Mouse (Mus musculus) layer of hippocampus, adult 9-11 months (tissue): ENCODE measurements around the gene Art4.

Experiments
- DNase-seq: peaks from one replicate; pipeline ENCODE4 v3.0.0; 2022

Gene Art4

GRCm38 (mm10) chr6:136865360-136865759 lies 7.8 kb upstream of the Art4 start:
- DNase-seq, result no peak

DNA sequence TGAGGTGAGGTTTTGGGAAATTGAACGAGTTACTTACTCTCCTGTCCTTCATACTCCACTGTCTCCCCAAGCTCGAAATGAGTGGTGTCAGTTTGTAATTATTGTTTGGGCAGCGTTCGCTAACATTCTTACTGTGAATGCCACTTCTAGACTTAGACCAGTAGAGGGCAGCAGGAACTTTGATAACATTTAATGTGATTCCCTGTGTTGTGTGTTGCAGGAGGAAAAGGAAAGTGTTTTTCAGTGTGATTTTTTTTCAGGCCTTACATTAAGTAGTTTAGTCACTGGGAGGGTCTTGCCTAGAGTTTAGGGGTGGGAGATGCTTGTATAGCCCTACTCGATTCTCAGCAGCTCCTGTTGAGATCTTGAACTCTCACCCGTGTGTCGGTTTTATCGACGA lies 3.5 kb upstream of the Art4 start:
- DNase-seq, result no peak

DNA sequence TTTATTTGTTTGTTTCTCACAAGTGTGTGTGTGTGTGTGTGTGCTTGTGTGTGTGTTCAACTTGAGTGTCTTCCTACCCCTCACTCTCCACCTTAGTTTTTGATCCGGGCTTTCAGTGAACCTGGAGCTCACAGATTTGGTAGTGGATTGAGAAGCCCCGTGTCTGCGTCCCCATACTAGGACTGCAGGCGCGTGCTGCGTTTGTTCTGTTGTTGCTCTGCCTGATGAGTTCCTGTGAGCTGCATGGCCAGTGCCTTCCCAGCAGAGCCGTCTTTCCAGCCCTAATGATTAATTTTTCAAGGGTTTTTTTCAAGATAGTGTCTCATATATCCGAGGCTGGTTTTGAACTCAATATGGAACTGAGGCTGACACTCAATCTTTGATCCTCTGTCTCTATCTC lies 887 bp upstream of the Art4 start:
- no peak for DNase-seq

DNA sequence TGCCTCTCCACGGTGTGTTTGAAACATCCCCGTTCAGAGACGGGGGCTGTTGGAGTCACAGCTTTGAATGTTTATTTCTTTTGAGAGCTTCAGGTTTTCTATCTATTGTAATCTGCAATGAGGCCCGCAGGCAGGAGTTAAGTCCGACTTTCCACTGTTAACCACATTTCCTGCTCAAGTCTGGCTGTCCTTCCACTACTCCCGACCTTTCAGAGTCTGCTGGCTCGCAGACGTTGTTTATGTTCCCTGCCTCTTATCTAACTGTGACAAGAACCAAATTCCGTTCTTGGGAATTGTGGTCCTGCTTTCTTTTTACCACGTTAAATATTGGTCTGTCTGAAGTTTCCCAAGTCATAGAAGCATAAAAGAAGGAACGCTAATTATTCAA lies 334 bp upstream of the Art4 start:
- no peak for DNase-seq

DNA sequence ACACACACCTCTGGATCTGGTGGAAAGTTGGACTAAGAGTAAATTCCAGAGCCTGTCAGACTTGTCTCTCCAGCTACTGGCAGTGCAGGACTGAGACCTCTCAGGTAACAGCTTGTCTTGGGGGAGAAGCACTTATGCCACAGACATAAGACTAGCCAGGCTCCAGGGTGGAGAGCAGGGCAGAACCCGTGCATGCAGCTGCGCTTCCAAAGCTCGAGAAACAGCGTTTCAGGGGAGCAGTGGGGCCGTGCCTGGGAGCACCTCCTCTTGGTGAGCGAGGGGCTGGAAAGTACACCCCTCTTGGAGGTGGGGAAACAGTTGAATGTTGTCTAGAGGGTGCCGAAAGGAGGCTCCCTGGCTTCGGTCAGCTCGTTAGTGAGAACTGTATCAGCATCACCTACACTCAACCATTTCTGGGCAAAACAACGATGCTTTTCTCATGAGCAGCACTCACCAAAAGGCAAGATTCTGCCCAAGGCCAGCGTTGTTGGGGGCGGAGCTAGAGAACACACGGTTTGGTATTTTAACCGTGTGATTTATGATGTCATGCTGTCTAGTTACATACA lies 1.4 kb downstream of the Art4 start:
- no peak for DNase-seq

DNA sequence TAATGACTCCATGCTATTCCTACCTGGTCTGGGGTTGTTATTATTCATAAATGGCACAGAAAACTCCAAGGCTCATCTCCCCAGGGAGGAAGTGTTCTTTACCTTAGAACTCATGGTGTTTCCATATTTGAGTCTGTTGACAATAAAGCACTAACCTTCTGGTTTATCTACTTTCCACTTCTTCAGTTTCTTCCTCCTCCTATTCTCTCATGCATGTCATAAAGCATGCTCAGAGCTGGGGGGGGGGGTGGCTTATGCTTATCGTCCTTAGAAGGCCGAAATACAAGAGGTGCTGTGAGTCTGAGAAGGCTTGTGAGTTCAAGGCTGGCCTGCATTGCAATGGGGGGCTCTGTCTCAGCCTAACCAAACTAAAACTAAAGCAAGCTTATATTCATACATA lies 2.4 kb downstream of the Art4 start:
- no peak for DNase-seq

GRCm38 (mm10) chr6:136854361-136854781 lies 3.2 kb downstream of the Art4 start:
- no peak for DNase-seq

GRCm38 (mm10) chr6:136852762-136853161 lies 4.8 kb downstream of the Art4 start:
- no peak for DNase-seq

GRCm38 (mm10) chr6:136852348-136852747 lies 5.2 kb downstream of the Art4 start:
- no peak for DNase-seq

DNA sequence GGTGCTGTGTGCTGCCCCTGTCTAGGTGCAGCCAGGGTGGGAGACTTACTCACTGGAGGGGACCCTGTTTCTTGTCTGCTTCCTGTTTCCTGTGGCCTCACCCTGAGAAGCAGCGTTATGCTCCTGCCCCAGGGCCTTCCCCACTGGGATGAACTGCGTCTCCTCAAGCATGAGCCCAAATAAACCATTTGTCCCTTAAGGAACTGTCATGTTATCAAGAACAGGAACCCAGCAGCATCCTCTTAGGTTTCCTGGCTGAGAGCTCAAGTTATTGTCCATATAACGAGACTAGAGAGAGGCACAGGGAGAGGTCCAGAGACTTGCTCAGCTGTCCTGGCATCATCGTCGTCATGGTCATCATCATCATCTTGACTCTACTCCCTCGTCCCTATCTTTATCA lies 7.3 kb downstream of the Art4 start:
- no peak for DNase-seq

- no peak for DNase-seq
These were observed 8.6 kb downstream of the Art4 start for GRCm38 (mm10) chr6:136848971-136849370.

GRCm38 (mm10) chr6:136848399-136848798 lies 9.1 kb downstream of the Art4 start:
- no peak for DNase-seq

- DNase-seq, result no peak
These were observed 9.7 kb downstream of the Art4 start for GRCm38 (mm10) chr6:136847790-136848189.

DNA sequence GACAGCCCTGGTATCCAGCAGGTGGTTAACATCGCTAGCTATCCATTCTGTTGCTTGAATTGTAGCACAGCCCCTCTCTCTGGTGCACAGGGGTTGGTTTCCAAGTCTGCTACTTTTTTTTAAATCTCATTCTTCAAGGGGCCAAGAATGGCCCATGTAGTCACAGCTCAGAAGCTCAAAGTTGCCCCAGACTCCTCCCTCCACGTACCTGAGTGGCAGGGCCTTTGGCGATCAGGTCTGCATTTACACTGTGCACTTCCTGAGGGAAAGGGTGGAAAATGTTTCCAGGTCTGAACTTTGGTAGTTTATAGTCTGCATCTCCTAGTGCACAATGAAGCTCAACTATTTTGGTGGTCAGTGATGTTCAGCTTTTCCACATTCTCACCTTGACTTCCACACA lies 10.3 kb downstream of the Art4 start:
- no peak for DNase-seq

- DNase-seq, result no peak
These were observed 11.6 kb downstream of the Art4 start for GRCm38 (mm10) chr6:136845706-136846480.

- DNase-seq, result peak; percentile 57
These were observed 12.6 kb downstream of the Art4 start for GRCm38 (mm10) chr6:136844903-136845302.

DNA sequence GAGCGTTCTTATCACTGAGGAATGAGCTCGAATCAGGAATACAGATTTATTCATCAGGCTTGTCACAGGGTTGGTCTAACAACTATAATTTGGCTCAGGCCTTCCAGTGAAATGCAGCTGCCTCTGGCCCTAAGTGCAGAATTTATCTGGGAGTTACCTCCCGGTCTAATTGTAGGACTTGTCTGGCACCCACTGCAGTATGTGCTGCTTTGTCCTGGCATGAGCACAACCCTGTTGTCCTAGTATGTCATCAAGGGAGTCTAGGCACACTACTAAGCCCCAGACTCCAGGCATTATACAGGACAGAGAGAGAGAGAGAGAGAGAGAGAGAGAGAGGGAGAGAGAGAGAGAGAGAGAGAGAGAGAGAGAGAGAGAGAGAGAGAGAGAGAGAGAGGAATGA lies 20.2 kb downstream of the Art4 start:
- DNase-seq, result no peak

DNA sequence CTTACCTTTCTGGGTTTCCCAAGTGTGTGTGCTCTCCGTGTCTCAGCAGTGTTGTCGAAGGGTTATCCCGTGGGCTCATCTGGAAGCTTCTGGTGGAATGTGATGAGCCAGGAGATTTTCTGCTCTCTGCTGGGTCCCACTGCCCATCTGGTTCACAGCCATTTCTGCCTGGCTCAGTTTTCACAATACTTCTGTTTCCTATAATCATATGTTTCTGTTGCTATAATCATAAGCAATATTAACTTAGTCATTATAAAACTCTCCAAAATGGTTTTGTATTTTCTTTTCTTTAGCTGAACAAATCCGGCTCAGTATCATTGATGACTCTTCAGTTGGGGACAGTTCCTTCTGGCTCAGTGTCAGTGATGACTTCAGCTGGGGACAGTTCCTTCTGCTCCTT lies 22.2 kb downstream of the Art4 start, which contains the start of gene Smco3:
Gene Smco3, minus strand, starts transcription at position 101 of the 400 bp plus-strand sequence.
- no peak for DNase-seq

DNA sequence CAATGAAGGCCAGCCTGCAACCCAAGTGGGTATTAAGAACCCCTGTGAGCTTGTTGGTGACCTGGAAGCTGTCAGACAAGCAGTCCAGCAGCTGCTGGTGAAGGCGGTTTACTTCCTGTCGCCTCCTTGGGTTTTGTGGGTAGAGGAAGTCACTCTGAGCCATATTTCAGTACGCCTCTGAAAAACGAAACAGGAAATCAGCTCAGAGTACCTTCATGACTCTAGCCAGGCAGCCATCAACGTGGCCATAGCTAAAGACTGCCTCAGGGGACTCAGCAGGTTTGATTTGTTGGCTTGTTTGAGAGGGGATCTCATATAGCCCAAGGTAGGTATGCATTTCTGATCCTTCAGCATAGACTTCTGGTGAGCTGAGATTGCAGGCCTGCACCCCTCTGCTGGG lies 25.8 kb downstream of the Art4 start:
- no peak for DNase-seq

DNA sequence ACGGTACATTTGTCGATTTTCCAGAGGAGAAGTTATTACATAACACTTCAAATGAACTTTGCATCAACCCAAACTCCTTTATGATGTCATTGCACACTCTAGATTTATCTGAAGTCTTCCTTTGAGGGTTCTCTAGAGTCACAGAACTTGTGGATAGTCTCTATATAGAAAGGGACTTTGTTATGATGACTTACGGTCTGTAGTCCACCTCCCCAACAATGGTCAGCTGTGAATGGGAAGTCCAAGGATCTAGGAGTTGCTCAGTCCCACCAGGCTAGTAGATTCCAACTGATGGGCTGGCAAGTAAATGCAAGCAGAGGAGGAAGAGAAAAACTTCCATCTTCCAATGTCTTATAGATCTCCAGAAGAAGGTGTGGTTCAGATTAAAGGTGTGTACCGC lies 28.9 kb downstream of the Art4 start:
- no peak for DNase-seq

DNA sequence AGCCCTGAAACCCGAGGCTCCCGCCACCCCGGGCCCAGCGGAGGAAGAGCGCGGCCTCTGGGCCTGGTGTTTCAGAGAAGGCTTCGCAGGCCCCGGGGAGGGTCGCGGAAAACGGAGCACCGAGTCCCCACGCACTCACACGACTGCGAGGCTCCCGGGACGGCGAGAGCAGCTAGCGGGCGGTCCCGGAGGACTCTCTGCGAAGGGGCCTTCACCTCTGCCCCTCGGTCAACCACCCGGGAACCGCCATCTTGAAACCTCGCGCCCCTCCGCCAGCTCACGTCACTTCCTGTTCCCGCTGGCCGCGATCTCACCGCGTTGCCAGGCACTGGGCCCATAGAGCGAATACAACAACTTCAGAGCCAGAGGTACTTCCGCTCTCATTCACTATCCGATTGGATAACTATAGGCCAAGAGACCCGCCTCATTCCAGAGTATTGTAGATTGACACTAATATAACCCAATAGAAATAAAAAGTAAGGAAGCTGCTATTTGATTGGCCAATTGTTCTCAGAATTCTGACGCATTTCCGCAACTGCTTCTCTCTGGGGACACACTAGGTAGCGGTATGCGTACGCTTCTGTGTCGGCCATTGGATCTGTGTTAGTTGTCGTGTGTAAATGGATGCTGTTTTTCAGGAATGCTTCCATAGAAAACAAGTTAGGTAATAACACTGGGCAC lies 29.5 kb downstream of the Art4 start, which contains the start of gene Wbp11:
Gene Wbp11, minus strand, starts transcription at position 353 of the 681 bp plus-strand sequence.
- peak; percentile 98 for DNase-seq

DNA sequence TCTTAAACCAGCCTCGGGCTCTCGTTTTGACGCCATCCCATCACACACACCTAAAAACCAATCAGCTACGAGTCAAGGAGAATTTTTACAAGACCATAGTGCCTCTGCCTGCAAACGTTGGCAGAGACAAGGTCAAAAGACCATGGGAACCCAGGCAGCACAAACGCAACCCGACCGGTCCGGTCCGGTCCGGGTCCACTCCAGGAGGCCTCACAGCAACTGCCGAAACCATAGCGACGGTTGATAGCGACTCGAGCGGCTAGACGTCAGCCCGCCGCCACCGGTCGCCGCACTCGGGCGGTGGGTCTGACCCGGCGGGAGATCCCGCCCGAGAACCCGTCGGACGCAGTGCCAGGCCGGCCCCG lies 30.0 kb downstream of the Art4 start, which contains the start of gene BC049715:
Gene BC049715, plus strand, starts transcription at position 111 of the 365 bp plus-strand sequence.
- no peak for DNase-seq

DNA sequence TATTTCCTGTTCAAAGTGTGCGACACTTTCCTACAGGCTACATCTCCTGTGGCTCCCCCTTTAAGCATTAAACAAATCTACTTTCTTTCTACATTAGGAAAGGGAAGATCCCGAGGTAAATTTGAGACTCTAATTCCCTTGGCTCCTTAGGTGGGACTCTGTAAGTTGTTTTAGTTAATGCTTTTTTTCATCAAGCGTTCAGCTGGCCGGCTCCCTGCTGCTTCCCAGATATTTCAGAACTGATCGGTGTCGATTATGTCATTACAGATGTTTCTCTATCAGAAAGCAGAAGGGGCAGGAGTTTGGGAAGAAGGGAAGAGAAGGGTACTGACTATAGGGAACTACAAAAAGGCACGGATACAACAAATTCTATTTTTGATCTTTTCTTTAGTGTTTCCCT lies 30.4 kb downstream of the Art4 start:
- DNase-seq, result no peak

- no peak for DNase-seq
These were observed 32.5 kb downstream of the Art4 start for GRCm38 (mm10) chr6:136824987-136825386.
